Mouse (Mus musculus) heart, postnatal 0 days (tissue): Measurements from ENCODE around the gene Abi3.

Source experiments
- CTCF ChIP-seq: IDR thresholded peaks from 2 replicates; pipeline ENCODE4 v1.5.1; 2016; ENCODE audit warnings: antibody characterized with exemption, control low read depth, low read depth
- EP300 ChIP-seq: IDR thresholded peaks from 2 replicates; pipeline ENCODE4 v1.6.1; 2016; ENCODE audit warnings: antibody characterized with exemption, low read depth

- TF ChIP-seq EP300 (no peak), CTCF (no peak)
Observed at GRCm38 (mm10) chr11:95841498-95841830, 812 bp downstream of the Abi3 start.
